Mouse (Mus musculus) spleen, postnatal 36 days (tissue): ENCODE data around the gene Cypt12.

Source experiments
- DNase-seq, 2 experiments: peaks; one replicate each; pipeline ENCODE4 v3.0.0; 2022; ENCODE audit warnings: low spot score in 2 of 2, mixed read lengths in 1 of 2

Gene Cypt12

DNA sequence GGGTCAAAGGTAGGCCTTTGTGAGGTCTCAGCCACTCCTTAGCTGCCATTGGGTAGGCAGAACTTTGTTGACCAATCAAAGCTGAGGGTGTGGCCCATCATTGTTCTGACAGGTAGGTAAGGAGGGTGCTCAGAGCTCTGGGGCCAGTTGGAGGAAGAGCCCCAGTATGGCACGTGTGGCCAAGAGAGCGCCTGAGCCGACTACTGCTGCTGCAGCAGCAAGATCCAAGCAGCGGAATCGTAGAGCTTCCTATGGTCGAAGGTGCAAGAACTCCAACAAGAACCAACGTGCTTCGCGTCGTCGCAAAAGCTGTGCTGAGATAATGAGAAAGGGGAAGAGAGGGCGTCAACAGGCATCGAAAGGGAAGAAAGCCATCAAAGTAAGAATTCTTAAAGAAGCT lies at the start of gene Cypt12:
TSS of gene Cypt12 (plus strand) at position 112 of the 400 bp plus-strand sequence.
- DNase-seq = no peak

- DNase-seq = no peak
These were observed 34.4 kb upstream of the Cypt12 start for GRCm38 (mm10) chr3:17913796-17914195.

GRCm38 (mm10) chr3:17940206-17940605 lies 8.0 kb upstream of the Cypt12 start:
- DNase-seq = no peak
